Mouse (Mus musculus) lung, embryonic 15.5 days (tissue): ENCODE measurements around the gene H2-Ob. TPM values are rescaled to one million over a fixed set of nuclear protein-coding genes. Genes with fewer than 3 reads are reported as not detected.

Experiments
- polyA plus RNA-seq: library from polyadenylated mRNA; unstranded; fragments of >200 nt; fragmentation: Nextera tagmentation; extraction: Ambion mirVana; gene quantifications from 2 replicates; pipeline ENCODE4 v1.2.1, GENCODE M21; 2015

The H2-Ob gene
- polyA plus RNA-seq, 1 experiment from 2014 or later: 0.09 TPM

Other genes starting within 250 kb of the H2-Ob start
- gene H2-K1, start 238.6 kb upstream of the H2-Ob start, polyA plus RNA-seq: 49.7 and 69.2 TPM in 2 replicates
- gene Ring1, start 214.2 kb upstream of the H2-Ob start, polyA plus RNA-seq: 20.9 and 23.2 TPM in 2 replicates
- gene H2-Ke6, start 210.8 kb upstream of the H2-Ob start, polyA plus RNA-seq: 46.1 and 49.1 TPM in 2 replicates
- gene Slc39a7, start 207.2 kb upstream of the H2-Ob start, polyA plus RNA-seq: 192 and 205 TPM in 2 replicates
- 47.5 and 56.0 TPM in 2 replicates for gene Rxrb, start 207.1 kb upstream of the H2-Ob start, polyA plus RNA-seq
- gene Col11a2, start 199.5 kb upstream of the H2-Ob start, polyA plus RNA-seq: 4.1 and 5.0 TPM in 2 replicates
- gene H2-Oa, start 146.6 kb upstream of the H2-Ob start, polyA plus RNA-seq: 0.44 and 1.0 TPM in 2 replicates
- gene H2-DMa, start 119.4 kb upstream of the H2-Ob start, polyA plus RNA-seq: 12.1 and 13.8 TPM in 2 replicates
- 102 and 106 TPM in 2 replicates for gene Brd2, start 116.3 kb upstream of the H2-Ob start, polyA plus RNA-seq
- 1.8 and 1.9 TPM in 2 replicates for gene H2-DMb2, start 95.6 kb upstream of the H2-Ob start, polyA plus RNA-seq
- 2.0 and 3.2 TPM in 2 replicates for gene H2-DMb1, start 85.8 kb upstream of the H2-Ob start, polyA plus RNA-seq
- 6.7 and 7.6 TPM in 2 replicates for gene Tap1, start 51.4 kb upstream of the H2-Ob start, polyA plus RNA-seq
- gene Psmb9, start 51.1 kb upstream of the H2-Ob start, polyA plus RNA-seq: 6.5 and 10.8 TPM in 2 replicates
- gene Psmb8, start 41.2 kb upstream of the H2-Ob start, polyA plus RNA-seq: 17.1 and 29.7 TPM in 2 replicates
- gene Tap2, start 35.4 kb upstream of the H2-Ob start, polyA plus RNA-seq: 8.6 and 12.7 TPM in 2 replicates
- gene H2-Ab1, start 18.8 kb downstream of the H2-Ob start, polyA plus RNA-seq: 12.1 and 42.0 TPM in 2 replicates
- gene H2-Aa, start 48.9 kb downstream of the H2-Ob start, polyA plus RNA-seq: 6.3 and 18.9 TPM in 2 replicates
- gene H2-Eb1, start 67.0 kb downstream of the H2-Ob start, polyA plus RNA-seq: 4.7 and 12.0 TPM in 2 replicates
- 0.11 TPM in 1 of 2 replicates, not detected in the other for gene H2-Eb2, start 86.8 kb downstream of the H2-Ob start, polyA plus RNA-seq
- 0.08 and 0.16 TPM in 2 replicates for gene Btnl2, start 115.9 kb downstream of the H2-Ob start, polyA plus RNA-seq
- gene Btnl1, start 138.2 kb downstream of the H2-Ob start, polyA plus RNA-seq: not detected in 2 replicates
- gene BC051142, start 159.9 kb downstream of the H2-Ob start, polyA plus RNA-seq: 0.37 and 0.89 TPM in 2 replicates
- not detected in 2 replicates for gene Btnl4, start 238.4 kb downstream of the H2-Ob start, polyA plus RNA-seq